Mouse (Mus musculus): ENCODE data around the gene Plcb2.

The Plcb2 gene

DNA sequence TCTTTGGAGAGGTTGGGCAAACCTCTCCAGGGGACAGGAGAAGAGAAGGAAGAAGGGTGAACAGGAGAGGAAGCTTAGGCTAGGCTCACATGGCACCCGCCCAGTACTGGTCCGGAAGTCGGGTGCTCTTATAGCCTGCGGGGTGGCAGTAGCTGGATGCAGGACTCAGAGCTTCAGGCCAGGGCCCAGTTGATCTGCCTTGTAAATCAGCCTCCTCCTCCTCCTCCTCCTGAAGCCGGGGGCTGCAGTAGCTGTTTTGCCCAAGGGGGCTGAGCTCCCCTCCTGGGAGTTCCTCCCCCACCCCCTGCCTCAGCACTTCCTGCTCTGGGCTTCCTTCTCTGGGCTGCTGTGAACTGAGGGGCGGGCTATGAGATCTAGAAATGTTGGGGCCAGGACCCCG lies at the start of gene Plcb2:
Gene Plcb2, minus strand, starts transcription at position 102 of the 400 bp plus-strand sequence.
- no peak for DNase-seq

DNA sequence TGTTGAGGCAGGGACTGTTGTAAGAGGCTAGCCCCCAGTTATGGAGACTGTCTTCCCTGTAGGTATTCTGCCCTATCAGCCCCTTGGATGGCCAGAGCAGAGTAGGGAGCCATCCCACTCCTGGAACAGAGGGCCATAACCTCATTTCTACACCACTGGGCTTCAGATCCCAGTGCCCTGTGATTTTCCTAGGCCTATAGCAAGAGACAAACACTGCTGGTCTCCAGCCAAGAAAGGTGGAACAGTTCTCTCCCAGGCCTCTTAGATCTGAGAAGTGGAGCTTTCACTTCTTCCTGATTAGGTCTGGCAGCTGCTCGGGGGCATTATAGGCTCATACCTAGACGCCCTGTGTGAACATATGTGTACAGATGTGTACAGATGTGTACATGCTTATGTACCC lies 48.1 kb upstream of the Plcb2 start:
- DNase-seq = no peak

DNA sequence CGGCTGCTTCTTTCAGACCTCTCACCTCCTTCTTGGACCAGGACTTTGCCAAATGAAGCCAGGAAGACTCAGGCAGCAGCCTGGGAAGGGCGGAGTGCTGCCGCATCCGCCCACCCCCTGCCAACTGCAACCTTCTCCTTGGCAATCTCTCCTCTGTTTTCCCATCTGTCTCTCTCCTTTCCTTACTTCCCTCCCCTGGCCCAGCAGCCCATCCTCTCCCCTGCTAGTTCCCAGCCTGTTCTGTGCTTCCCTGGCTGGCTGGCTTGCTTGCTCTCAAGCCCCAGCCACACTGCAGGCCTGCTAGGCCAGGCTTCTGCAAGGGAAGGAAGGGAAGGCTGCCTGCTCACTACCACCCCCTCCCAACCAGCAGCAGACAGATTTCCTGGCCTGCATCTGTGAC lies 47.6 kb upstream of the Plcb2 start:
- peak; percentile 47 for DNase-seq

DNA sequence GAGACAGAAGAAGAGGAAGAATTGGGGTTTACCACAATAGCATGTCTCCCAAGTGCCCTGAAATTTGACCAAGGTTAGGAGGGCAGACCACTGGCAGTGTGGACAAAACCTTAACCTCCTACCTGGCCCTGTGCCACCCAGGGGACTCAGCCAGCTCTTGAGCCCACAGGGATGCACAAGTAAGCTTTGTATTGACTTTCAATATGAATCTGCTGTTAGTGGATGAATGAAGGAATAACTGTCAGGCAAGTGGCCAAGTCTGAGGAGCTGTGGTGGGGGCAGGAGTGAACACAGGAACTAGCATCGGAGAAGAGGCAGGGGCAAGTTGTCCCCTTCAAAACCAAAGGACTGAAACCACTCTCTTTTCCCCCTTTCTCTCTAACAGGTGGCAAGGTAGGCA lies 47.2 kb upstream of the Plcb2 start:
- DNase-seq = no peak

GRCm38 (mm10) chr2:118774536-118774935 lies 46.3 kb upstream of the Plcb2 start:
- no peak for DNase-seq

- no peak for DNase-seq
These were observed 44.1 kb upstream of the Plcb2 start, which contains the start of gene Phgr1 for GRCm38 (mm10) chr2:118772158-118772874. Phgr1 (plus strand) TSS chr2:118772769.

DNA sequence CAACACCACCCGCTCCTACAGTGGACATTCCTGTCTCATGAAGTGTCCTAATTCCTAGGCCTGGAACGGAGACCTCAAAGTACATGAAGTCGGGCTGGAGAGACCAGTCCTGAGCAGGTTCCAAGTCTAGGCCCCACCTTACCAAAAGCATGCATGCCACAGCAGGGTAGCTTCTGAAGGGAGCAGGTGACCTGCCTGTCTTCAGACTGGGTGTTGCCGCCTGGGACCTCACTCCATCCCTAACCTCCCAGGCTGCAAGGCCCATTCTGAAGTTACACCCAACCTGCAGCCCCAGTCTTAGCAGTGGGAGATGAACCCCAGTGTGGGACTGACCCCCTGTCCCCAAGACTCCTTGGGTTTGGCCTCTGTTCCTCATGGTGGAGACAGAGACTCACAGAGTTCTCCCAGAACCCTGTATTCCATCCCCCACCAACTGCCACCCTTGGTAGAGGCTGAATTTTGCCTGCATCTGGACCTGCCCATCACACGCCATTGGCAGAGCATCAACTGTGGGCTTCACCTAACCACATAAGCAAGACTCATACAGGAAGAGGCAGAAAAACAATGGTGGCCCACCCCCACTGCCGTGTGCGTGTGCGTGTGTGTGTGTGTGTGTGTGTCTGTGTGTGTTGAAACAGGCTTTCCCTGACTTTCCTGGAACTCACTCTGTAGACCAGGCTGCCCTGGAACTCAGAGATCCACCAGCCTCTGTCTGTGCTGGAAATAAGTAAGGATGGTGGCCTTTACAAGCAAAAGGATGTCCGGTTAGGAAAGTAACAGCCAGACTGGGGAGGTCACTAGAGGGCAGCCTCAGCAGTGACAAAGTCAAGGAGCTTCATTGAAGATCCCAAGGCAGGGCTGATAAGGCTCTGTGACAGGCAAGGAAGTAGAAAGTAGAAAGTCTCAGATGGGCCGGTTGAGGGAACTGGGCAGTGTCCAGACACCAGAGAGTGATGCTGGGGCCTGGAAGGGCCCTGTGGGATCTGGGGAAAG lies 38.1 kb upstream of the Plcb2 start:
- DNase-seq = no peak

DNA sequence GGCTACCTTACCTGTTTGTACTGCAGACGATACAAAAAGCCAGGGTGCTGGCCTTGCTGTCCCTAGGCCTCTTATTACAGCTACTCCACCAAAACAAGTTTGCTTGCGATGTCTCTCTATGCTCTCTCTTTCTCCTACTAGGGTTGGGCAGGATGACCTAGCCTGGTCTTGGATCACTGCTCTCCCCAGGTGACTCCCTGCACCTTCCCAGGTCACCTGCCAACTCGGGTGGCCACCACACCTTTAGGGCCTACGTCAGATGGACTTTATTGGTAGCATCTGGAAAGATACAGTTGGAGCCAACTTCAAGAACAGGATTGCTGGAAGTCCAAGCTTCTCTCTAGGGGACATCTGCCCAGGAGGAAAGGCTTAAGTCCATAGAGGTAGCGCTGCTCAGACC lies 36.6 kb upstream of the Plcb2 start:
- no peak for DNase-seq

DNA sequence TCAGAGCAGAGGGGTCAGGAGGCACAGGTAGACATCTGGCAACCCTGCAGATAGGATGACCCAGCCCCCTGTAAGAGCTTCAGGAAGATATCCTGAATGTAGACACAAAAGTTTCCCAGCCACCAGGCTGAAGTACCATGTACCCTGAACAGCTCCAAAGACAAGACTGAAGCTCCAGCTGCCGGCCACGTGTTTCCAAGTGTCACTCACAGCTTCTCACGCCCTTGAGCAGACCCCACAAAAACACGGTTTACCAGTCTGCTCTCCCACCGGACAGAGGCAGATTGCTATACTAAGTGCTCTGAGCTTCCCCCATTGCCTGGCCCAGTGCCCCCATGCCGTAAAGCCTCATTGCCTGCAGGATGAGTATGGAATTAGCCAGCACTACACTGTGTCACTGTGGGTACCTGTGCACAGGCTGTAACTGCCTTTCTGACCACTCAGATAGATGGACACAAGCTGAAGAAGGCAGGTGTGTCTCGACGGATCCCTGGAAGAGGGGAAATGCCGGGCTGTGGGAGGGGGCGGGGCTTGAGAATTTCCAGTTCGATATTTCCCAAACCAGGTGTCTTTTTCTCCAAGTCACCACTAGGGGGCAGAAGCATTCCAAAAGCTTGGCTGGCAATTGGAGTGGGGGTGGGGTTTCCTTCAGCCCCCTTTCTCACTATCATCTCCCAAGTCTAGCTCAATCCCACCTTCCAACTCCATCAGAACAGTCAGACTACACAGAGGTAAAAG lies 36.0 kb upstream of the Plcb2 start:
- peak; percentile 59 for DNase-seq

DNA sequence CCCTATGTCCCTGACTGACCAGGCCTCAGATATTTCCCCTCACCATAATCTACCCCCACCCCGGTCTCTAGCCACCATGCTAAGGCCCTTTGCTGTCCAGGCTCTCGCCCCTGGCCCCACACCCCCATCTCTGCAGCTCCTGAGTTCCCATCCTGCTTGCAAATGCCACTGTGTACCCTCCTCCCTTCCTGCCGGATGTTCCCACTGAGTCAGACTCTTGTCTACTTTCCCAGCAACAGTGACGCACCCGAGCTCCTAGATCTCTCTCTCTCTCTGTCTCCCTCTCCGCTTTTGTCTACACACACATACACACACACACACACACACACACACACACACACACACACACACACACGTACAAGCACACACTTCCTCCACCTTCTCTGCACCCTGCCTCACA lies 35.2 kb upstream of the Plcb2 start:
- DNase-seq = no peak

- DNase-seq = no peak
These were observed 34.5 kb upstream of the Plcb2 start for GRCm38 (mm10) chr2:118762784-118763148.

DNA sequence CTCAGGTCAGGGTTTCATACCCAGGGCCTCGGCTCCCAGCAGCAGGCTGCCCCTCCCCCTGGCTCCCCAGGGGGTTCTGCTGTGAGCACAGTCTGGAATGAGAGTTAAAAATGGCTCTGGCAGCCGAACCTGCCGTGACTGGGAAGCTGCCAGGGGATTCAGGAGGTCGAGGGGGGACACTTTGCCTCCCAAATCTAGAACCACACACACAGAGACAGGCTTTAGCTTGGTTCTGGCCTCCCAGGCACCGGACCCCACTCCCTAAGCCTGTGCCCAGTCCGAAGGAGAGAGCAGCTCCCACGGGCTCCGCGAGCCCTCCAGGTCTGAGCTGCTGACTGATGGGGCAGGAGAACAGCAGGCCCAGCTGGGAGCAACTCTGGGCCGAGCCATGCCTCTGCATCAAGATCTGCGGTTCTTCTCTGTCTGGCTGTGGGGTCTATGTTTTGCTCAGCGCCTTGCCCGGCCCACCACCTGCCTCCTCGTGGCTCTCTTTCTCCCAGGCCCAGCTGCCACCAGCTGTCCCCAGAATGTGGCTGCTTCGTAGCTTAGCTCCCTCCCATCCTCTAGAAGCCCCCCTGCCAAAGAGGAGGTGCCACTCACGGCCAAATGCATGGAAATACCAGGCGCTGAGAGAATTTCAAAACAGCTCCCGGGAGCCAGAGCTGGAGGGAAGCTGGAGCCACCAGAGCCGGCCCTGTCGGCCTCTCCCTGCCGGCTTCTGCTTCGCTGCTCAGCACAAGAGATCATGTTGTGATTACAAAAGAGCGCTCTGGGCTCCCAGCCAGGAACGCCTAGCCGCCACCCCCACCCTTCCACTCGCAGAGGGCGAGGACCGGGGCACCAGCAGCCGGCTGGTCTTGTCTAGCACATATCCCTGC lies 33.9 kb upstream of the Plcb2 start, which contains the start of gene Ccdc9b:
Gene Ccdc9b, minus strand, starts transcription at position 756 of the 878 bp plus-strand sequence.
- DNase-seq = peak; percentile 85

- no peak for DNase-seq
These were observed 33.1 kb upstream of the Plcb2 start for GRCm38 (mm10) chr2:118761358-118761757.

DNA sequence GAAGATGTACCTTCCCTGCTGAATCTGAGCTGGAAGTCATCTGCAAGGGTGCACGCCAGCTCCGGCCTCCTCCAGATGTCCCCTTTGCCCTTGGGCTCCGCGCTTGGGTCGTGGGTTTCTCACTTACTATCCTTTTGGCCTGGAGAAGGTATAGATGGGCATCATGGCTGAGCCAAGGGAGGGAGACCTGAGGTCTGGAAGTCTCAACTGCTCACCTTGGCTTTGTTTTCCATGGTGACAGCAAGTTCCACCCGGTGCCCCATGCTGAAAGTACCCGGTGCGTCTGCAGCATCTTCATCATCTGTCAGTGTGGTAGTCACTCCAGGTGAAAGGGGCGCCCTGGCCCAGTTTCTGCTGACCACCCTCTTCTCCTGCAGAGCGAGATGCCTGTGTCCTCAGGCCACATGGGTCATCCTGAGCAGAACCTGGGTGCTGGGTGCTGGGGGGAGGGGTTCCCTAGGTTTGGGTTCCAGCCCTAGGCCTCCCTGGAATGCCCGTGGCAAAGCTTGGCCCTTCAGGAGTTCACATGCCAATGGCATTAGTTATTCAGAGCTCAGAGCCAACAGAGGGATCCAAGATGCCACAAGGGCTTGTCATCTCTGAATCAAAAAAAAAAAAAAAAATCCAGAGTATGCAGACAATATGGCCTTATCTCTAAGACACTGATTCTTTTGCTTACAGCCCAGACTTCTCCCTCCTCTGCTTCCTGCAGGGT lies 32.2 kb upstream of the Plcb2 start:
- no peak for DNase-seq

DNA sequence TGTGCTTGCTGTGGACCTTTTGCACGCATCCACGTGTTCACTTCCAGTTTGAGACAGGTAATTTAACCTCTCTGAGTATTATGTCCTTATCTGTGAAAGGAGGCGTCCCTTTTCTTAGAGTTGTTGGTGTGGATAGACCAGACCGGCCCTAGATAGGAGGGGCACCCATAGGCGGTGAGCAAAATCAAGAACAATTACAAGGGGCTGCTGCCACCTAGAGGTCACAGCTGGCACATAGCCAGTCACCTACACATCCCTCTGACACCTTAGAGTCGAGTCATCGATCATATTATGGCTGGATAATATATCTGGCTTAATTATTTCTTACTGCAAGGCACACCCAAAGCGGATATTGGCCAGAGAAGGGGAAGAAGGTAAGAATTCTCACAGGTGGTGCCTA lies 31.6 kb upstream of the Plcb2 start:
- DNase-seq = peak; percentile 58

DNA sequence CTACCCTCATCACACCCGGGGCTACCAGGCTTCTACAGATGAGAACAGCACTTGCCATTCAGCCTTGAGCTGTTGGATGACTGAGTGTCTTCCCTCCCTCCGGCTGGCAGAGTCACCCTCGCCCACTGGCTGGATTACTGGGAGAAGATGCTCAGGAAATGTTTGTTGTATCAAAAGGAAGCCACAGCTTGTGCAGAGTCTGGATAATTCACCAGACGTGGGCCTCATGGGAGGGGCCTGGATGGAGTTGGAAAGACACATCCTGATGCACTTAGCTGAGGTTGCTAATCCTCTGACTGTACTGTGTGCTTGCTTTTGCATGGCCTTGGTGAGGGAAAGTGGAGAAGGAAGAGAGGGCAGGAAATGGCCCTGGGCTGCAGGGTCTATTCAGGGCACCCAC lies 27.9 kb upstream of the Plcb2 start:
- no peak for DNase-seq

- no peak for DNase-seq
These were observed 27.2 kb upstream of the Plcb2 start for GRCm38 (mm10) chr2:118755407-118755806.

GRCm38 (mm10) chr2:118754143-118754542 lies 25.9 kb upstream of the Plcb2 start:
- DNase-seq = no peak

- DNase-seq = no peak
These were observed 24.5 kb upstream of the Plcb2 start for GRCm38 (mm10) chr2:118752792-118753108.

- no peak for DNase-seq
These were observed 23.9 kb upstream of the Plcb2 start for GRCm38 (mm10) chr2:118751896-118752791.

DNA sequence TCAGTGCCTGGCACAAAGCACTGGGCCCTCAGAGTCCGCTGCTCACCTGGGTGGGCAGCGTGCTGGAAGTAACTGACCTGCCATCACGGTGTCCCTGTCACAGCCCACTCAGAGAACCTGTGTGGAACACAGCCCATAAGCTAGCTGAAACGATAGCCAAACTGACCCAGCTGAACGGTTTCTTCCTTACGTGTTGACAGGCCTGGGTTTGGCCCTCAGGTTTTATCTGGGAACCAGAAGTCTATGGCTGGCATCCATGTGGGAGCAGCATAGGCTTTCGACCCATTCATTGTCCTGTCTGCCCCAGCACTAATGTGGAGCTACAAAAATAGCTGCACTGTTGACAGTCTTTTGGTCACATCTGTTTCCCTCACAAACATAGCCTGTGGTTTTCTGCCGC lies 22.2 kb upstream of the Plcb2 start:
- no peak for DNase-seq

Data from right cerebral cortex, postnatal 14 days (tissue).